Mouse (Mus musculus): ENCODE measurements around the gene Sidt1. TPM values are rescaled to one million over a fixed set of nuclear protein-coding genes. Genes with fewer than 3 reads are reported as not detected.

Sidt1 gene
- polyA plus RNA-seq, 1 experiment from 2014 or later, result 7.6 TPM

DNA sequence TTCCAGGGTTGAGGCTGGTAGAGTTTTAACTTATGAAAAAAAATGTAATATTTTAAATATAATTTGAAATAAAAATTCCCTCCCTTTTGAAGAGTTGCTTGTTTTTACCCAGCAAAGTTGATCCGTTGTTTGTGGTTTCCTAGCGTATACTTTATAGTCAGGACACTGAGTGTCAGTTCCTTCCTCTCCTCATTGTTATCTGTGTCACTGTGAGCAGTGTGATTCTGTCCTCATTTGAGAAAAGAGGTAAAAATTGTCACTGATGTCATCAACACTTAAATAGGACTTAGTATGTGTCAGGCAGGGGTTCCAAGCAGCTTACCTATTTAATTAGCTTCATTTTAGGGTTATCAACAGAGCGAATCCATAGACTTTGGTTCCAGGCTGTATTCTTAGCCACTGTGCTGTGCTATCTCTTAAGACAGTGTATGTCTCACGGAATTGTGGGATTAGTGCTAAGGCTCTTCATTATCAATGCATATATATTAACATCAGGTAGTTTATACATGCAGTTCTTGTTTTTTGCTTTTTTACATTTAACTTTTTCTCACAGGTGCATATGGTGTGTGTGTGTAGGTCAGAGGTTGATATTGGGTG is 16.9 kb upstream of the Sidt1 start:
- Histone ChIP-seq H3K9ac (replicated peaks; ENCODE audit: low read length) (no peak overlapping the region), H3K36me3 (ENCODE audit: control insufficient read depth, insufficient read depth, low read length) (no peaks in the 10 kb centered on the region), H3K27ac (replicated peaks; ENCODE audit: low read depth, low read length) (no peak overlapping the region), H3K4me1 (ENCODE audit: control insufficient read depth, insufficient read depth, low read length) (peaks cover 9% of the 10 kb centered on the region; the same call in 1 of the 2 replicates), H3K4me2 (ENCODE audit: low read length) (no peak overlapping the region), H3K9me3 (ENCODE audit: control insufficient read depth, low read length) (no peaks in the 10 kb centered on the region), H3K4me3 (replicated peaks; ENCODE audit: low read depth, low read length) (no peak overlapping the region), H3K27me3 (ENCODE audit: control insufficient read depth, insufficient read depth, low read length) (no peaks in the 10 kb centered on the region)
- 89% methylated on average over 4 of the region's 4 CpGs for WGBS
- no peak for DNase-seq
- no peak for ATAC-seq (ENCODE audit: low FRiP score, low TSS enrichment)

- Histone ChIP-seq H3K27me3 (ENCODE audit: control insufficient read depth, insufficient read depth, low read length) (no peaks in the 10 kb centered on the region), H3K4me1 (ENCODE audit: control insufficient read depth, insufficient read depth, low read length) (peaks cover 9% of the 10 kb centered on the region; the same call in 1 of the 2 replicates), H3K9ac (replicated peaks; ENCODE audit: low read length) (peak within 1 kb of the TSS; percentile 56), H3K36me3 (ENCODE audit: control insufficient read depth, insufficient read depth, low read length) (no peaks in the 10 kb centered on the region), H3K27ac (replicated peaks; ENCODE audit: low read depth, low read length) (peak within 1 kb of the TSS; percentile 77), H3K4me3 (replicated peaks; ENCODE audit: low read depth, low read length) (peak within 1 kb of the TSS; percentile 80), H3K9me3 (ENCODE audit: control insufficient read depth, low read length) (no peaks in the 10 kb centered on the region), H3K4me2 (ENCODE audit: low read length) (peak within 1 kb of the TSS; percentile 72)
- DNase-seq (peak; percentile 96), ATAC-seq (ENCODE audit: low FRiP score, low TSS enrichment) (peak; percentile 98)
- under 1% methylated on average over 67 of the region's 67 CpGs for WGBS
Measured at GRCm38 (mm10) chr16:44347071-44347901, 14.3 kb upstream of the Sidt1 start, which contains the start of gene Spice1. Spice1 (plus strand) TSS chr16:44347121.

GRCm38 (mm10) chr16:44337541-44337940 is 4.5 kb upstream of the Sidt1 start:
- no peak overlapping the region for H3K4me2 ChIP-seq (ENCODE audit: low read length)
- no peaks in the 10 kb centered on the region for H3K9me3 ChIP-seq (ENCODE audit: control insufficient read depth, low read length)
- ATAC-seq (ENCODE audit: low FRiP score, low TSS enrichment) (no peak), DNase-seq (no peak)
- H3K27ac ChIP-seq (replicated peaks; ENCODE audit: low read depth, low read length), result no peak overlapping the region
- peaks cover 10% of the 10 kb centered on the region for H3K27me3 ChIP-seq (ENCODE audit: control insufficient read depth, insufficient read depth, low read length)
- H3K36me3 ChIP-seq (ENCODE audit: control insufficient read depth, insufficient read depth, low read length), result no peaks in the 10 kb centered on the region
- H3K4me3 ChIP-seq (replicated peaks; ENCODE audit: low read depth, low read length), result no peak overlapping the region
- H3K9ac ChIP-seq (replicated peaks; ENCODE audit: low read length), result no peak overlapping the region
- H3K4me1 ChIP-seq (ENCODE audit: control insufficient read depth, insufficient read depth, low read length), result no peaks in the 10 kb centered on the region

DNA sequence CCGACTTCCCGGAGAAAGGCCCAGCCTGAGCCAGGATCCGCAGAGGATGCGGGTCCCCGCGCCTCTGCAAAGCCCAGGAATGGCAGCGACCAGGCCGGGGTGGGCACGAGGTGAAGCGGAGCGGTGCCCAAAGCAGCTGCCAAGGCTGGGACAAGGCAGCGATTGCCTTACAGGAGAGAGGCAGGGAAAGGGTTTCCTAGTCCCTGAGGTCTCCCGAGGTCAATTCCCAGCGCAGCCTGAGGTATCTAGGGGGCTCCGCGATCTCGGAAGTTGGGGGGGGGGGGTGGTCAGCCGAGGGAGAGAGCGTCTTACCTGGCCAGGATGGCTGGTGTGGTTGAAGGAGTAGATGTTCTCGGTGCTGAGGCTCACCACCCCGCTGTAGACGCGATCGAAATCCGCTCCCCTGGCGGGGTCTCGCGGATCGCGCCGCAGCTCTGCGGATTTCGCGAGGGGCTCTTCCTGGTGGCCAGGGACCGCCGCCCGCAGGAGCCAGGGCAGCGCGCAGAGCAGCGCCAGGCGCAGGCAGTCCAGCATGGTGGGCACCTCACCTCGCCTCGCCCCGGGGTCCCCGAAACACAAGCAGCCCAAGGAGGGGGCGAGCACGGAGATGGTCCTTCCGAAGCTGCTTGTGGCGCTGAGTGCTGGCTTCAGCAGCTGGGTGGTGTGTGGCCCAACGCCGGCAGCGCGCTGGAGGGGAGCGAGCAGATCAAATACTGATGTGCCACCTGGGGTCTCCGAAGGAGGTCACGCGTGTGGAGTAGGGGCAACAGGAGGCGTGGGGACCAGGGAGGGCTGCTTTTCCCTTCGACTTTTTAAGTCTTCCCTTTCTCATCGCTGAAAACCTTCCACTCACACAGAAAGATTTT is 768 bp downstream of the Sidt1 start:
- peak overlapping the region; percentile 99 for H3K4me2 ChIP-seq (ENCODE audit: low read length)
- no peaks in the 10 kb centered on the region for H3K4me1 ChIP-seq (ENCODE audit: control insufficient read depth, insufficient read depth, low read length)
- peak overlapping the region; percentile 65 for H3K4me3 ChIP-seq (replicated peaks; ENCODE audit: low read depth, low read length)
- no peaks in the 10 kb centered on the region for H3K36me3 ChIP-seq (ENCODE audit: control insufficient read depth, insufficient read depth, low read length)
- ATAC-seq (ENCODE audit: low FRiP score, low TSS enrichment) (peak; percentile 59; the same call in 1 of the 2 replicates), DNase-seq (peak; percentile 69)
- no peak overlapping the region for H3K27ac ChIP-seq (replicated peaks; ENCODE audit: low read depth, low read length)
- peaks cover 10% of the 10 kb centered on the region for H3K27me3 ChIP-seq (ENCODE audit: control insufficient read depth, insufficient read depth, low read length)
- under 1% methylated on average over 60 of the region's 60 CpGs for WGBS
- no peaks in the 10 kb centered on the region for H3K9me3 ChIP-seq (ENCODE audit: control insufficient read depth, low read length)
- peak overlapping the region; percentile 71 for H3K9ac ChIP-seq (replicated peaks; ENCODE audit: low read length)

DNA sequence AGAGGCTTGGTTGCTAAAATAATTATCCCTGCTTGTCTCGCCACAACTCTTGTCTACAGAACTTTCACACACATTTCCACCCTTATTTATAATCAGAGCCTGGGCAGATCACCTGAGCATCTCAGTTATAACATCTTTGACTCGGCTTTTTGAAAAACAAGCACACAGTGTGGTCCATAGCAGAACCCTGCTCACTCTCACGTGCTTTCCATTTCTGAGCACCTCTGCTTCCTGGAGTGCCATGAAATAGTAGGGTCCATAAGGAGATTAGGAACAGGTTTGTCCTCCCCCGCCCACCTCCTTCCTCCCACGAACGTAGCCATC is 1.4 kb downstream of the Sidt1 start:
- ATAC-seq (ENCODE audit: low FRiP score, low TSS enrichment) (no peak; the same call in 1 of the 2 replicates), DNase-seq (no peak)
- 14% methylated on average over 6 of the region's 6 CpGs for WGBS

DNA sequence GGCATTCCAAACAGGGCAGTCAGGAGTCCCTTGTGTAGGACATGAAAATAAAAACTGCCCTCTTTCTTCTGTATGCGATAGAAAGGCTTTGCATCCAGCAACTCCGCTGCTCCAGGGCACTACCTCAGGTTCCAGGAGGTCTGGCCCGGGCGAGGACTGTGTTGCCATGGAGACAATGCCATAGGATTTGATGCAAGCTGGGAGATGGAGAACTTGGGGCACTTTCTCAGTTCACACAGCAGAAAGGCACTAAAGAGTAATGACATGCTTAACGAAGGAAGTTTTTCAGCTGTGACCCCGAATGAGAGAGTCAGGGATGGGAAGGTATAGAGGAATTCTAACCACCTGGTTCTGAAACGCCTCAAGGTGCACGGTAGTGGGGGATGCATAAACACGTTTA is 1.8 kb downstream of the Sidt1 start:
- no peak overlapping the region for H3K4me3 ChIP-seq (replicated peaks; ENCODE audit: low read depth, low read length)
- no peak overlapping the region for H3K9ac ChIP-seq (replicated peaks; ENCODE audit: low read length)
- H3K4me2 ChIP-seq (ENCODE audit: low read length), result peak overlapping the region; percentile 99
- H3K9me3 ChIP-seq (ENCODE audit: control insufficient read depth, low read length), result no peaks in the 10 kb centered on the region
- no peaks in the 10 kb centered on the region for H3K36me3 ChIP-seq (ENCODE audit: control insufficient read depth, insufficient read depth, low read length)
- WGBS, result 18% methylated on average over 9 of the region's 9 CpGs
- H3K4me1 ChIP-seq (ENCODE audit: control insufficient read depth, insufficient read depth, low read length), result no peaks in the 10 kb centered on the region
- peaks cover 10% of the 10 kb centered on the region for H3K27me3 ChIP-seq (ENCODE audit: control insufficient read depth, insufficient read depth, low read length)
- DNase-seq (peak; percentile 64), ATAC-seq (ENCODE audit: low FRiP score, low TSS enrichment) (peak; percentile 29; the same call in 1 of the 2 replicates)
- H3K27ac ChIP-seq (replicated peaks; ENCODE audit: low read depth, low read length), result no peak overlapping the region

More for the DNA sequence above, 1.4 kb downstream of the Sidt1 start:
- Histone ChIP-seq H3K27ac (replicated peaks; ENCODE audit: low read depth, low read length) (no peak overlapping the region), H3K27me3 (ENCODE audit: control insufficient read depth, insufficient read depth, low read length) (peaks cover 10% of the 10 kb centered on the region), H3K9ac (replicated peaks; ENCODE audit: low read length) (peak overlapping the region; percentile 71), H3K4me1 (ENCODE audit: control insufficient read depth, insufficient read depth, low read length) (no peaks in the 10 kb centered on the region), H3K36me3 (ENCODE audit: control insufficient read depth, insufficient read depth, low read length) (no peaks in the 10 kb centered on the region), H3K9me3 (ENCODE audit: control insufficient read depth, low read length) (no peaks in the 10 kb centered on the region), H3K4me2 (ENCODE audit: low read length) (peak overlapping the region; percentile 99), H3K4me3 (replicated peaks; ENCODE audit: low read depth, low read length) (peak overlapping the region; percentile 65)

GRCm38 (mm10) chr16:44330657-44331056 is 2.3 kb downstream of the Sidt1 start:
- Histone ChIP-seq H3K9ac (replicated peaks; ENCODE audit: low read length) (no peak overlapping the region), H3K36me3 (ENCODE audit: control insufficient read depth, insufficient read depth, low read length) (no peaks in the 10 kb centered on the region), H3K4me2 (ENCODE audit: low read length) (peak overlapping the region; percentile 99; the same call in 1 of the 2 replicates), H3K4me1 (ENCODE audit: control insufficient read depth, insufficient read depth, low read length) (no peaks in the 10 kb centered on the region), H3K27ac (replicated peaks; ENCODE audit: low read depth, low read length) (no peak overlapping the region), H3K4me3 (replicated peaks; ENCODE audit: low read depth, low read length) (no peak overlapping the region), H3K9me3 (ENCODE audit: control insufficient read depth, low read length) (no peaks in the 10 kb centered on the region), H3K27me3 (ENCODE audit: control insufficient read depth, insufficient read depth, low read length) (peaks cover 10% of the 10 kb centered on the region)
- 82% methylated on average over 9 of the region's 9 CpGs for WGBS
- ATAC-seq (ENCODE audit: low FRiP score, low TSS enrichment), result no peak
- DNase-seq, result peak; percentile 8

GRCm38 (mm10) chr16:44328644-44329043 is 4.4 kb downstream of the Sidt1 start:
- DNase-seq (no peak), ATAC-seq (ENCODE audit: low FRiP score, low TSS enrichment) (no peak)
- H3K4me1 ChIP-seq (ENCODE audit: control insufficient read depth, insufficient read depth, low read length), result no peaks in the 10 kb centered on the region
- peaks cover 5% of the 10 kb centered on the region for H3K27me3 ChIP-seq (ENCODE audit: control insufficient read depth, insufficient read depth, low read length)
- 75% methylated on average over 4 of the region's 4 CpGs for WGBS
- H3K9me3 ChIP-seq (ENCODE audit: control insufficient read depth, low read length), result no peaks in the 10 kb centered on the region
- H3K4me2 ChIP-seq (ENCODE audit: low read length), result no peak overlapping the region
- H3K36me3 ChIP-seq (ENCODE audit: control insufficient read depth, insufficient read depth, low read length), result no peaks in the 10 kb centered on the region
- no peak overlapping the region for H3K27ac ChIP-seq (replicated peaks; ENCODE audit: low read depth, low read length)
- no peak overlapping the region for H3K4me3 ChIP-seq (replicated peaks; ENCODE audit: low read depth, low read length)
- H3K9ac ChIP-seq (replicated peaks; ENCODE audit: low read length), result no peak overlapping the region

All from midbrain, embryonic 14.5 days (tissue).